Comparison of ENCODE assay signal across 15 mouse cellular contexts in genomic region chr2:92130071-92130470, GRCm38 (mm10).
"Had no signal": no experiment of that assay in that cellular context is flagged by ENCODE, and none has a peak within 500 bp of the region (broad histone marks: within the 10 kb centered on the region; RNA-seq: fewer than 3 reads in every experiment).

No protein-coding gene starts in this region.

- H3K9ac ChIP-seq: lung, embryonic 14.5 days; midbrain, embryonic 12.5 days; neural tube, embryonic 12.5 days; stomach, embryonic 15.5 days had no signal

- ATAC-seq: midbrain, embryonic 16.5 days had no signal

- H3K4me2 ChIP-seq: lung, embryonic 14.5 days; midbrain, embryonic 12.5 days; neural tube, embryonic 12.5 days; stomach, embryonic 15.5 days had no signal

- DNase-seq: lung, adult 18-20 months; lung, embryonic 14.5 days; lung, postnatal 10 days; lung, postnatal 4 days; midbrain, embryonic 14.5 days; right cerebral cortex, postnatal 14 days; thymus, adult 2 months; thymus, postnatal 25 days; thymus, postnatal 4 days had no signal

- H3K4me1 ChIP-seq: midbrain, embryonic 10.5 days; midbrain, embryonic 12.5 days; neural tube, embryonic 12.5 days; stomach, embryonic 15.5 days had no signal

- H3K9me3 ChIP-seq: midbrain, embryonic 10.5 days; midbrain, embryonic 12.5 days; neural tube, embryonic 12.5 days; stomach, embryonic 15.5 days had no signal

- H3K27me3 ChIP-seq: midbrain, embryonic 12.5 days; neural tube, embryonic 12.5 days; stomach, embryonic 15.5 days had no signal

- H3K27ac ChIP-seq: midbrain, embryonic 10.5 days; midbrain, embryonic 12.5 days; neural tube, embryonic 12.5 days; stomach, embryonic 15.5 days; stomach, postnatal 0 days had no signal

- H3K36me3 ChIP-seq: midbrain, embryonic 10.5 days; midbrain, embryonic 12.5 days; neural tube, embryonic 12.5 days; stomach, embryonic 15.5 days had no signal

- H3K4me3 ChIP-seq: midbrain, embryonic 10.5 days; midbrain, embryonic 12.5 days; neural tube, embryonic 12.5 days; stomach, embryonic 15.5 days had no signal
